Mouse (Mus musculus) intestine, postnatal 0 days (tissue): ENCODE data around the gene Noc3l. TPM values are rescaled to one million over a fixed set of nuclear protein-coding genes. Genes with fewer than 3 reads are reported as not detected.

Experiments
- ATAC-seq: fragments of 200-750 bp; cut with Nextera tagmentation; 2 replicates; pipeline ENCODE4 v1.8.0; 2017; ENCODE audit warnings: mild to moderate bottlenecking, moderate TSS enrichment, moderate library complexity
- H3K27ac ChIP-seq: fragments of 300-500 bp; sonication (generic); 2 replicates; pipeline ENCODE4 v1.5.1; 2014; ENCODE audit warnings: mild to moderate bottlenecking, low read depth, low read length, moderate library complexity
- H3K27me3 ChIP-seq: fragments of 300-500 bp; sonication (generic); replicated peaks from 2 replicates; pipeline ENCODE4 v1.6.1; 2014; ENCODE audit warnings: low read length, mixed read lengths; ENCODE audit not compliant: control insufficient read depth, insufficient read depth
- H3K36me3 ChIP-seq: fragments of 300-500 bp; sonication (generic); 2 replicates; pipeline ENCODE4 v1.6.1; 2014; ENCODE audit warnings: mild to moderate bottlenecking, moderate library complexity; ENCODE audit not compliant: control insufficient read depth, insufficient read depth
- H3K4me1 ChIP-seq: fragments of 300-500 bp; sonication (generic); replicated peaks from 2 replicates; pipeline ENCODE4 v1.6.1; 2014; ENCODE audit warnings: antibody characterized with exemption, low read length, mixed read lengths; ENCODE audit not compliant: control insufficient read depth, insufficient read depth
- H3K4me2 ChIP-seq: fragments of 300-500 bp; sonication (generic); replicated peaks from 2 replicates; pipeline ENCODE4 v1.6.1; 2014; ENCODE audit warnings: low read depth, mild to moderate bottlenecking, moderate library complexity
- H3K4me3 ChIP-seq: fragments of 300-500 bp; sonication (generic); 2 replicates; pipeline ENCODE4 v1.5.1; 2014; ENCODE audit warnings: low read depth, low read length
- H3K9ac ChIP-seq: fragments of 300-500 bp; sonication (generic); 2 replicates; pipeline ENCODE4 v1.6.1; 2014; ENCODE audit warnings: mild to moderate bottlenecking, low read depth, low read length
- H3K9me3 ChIP-seq: fragments of 300-500 bp; sonication (generic); 2 replicates; pipeline ENCODE4 v1.6.1; 2016; ENCODE audit warnings: mixed run types; ENCODE audit not compliant: control insufficient read depth
- CTCF ChIP-seq: sonication (generic); IDR thresholded peaks from 2 replicates; pipeline ENCODE4 v1.5.1; 2016; ENCODE audit warnings: low read depth, mild to moderate bottlenecking, control low read depth, antibody characterized with exemption, moderate library complexity
- WGBS: fragments of 180-500 bp; shearing (Covaris S2); extraction: QIAGEN DNeasy Blood & Tissue Kit; methylation state at CpG from one replicate; pipeline ENCODE4 v1.1.7; 2014; 5-methylcytosine and 5-hydroxymethylcytosine counted together
- polyA plus RNA-seq: library from polyadenylated mRNA; unstranded; fragments of >200 nt; fragmentation: Nextera tagmentation; extraction: Ambion mirVana; gene quantifications from 2 replicates; pipeline ENCODE4 v1.2.1, GENCODE M21; 2015

The Noc3l gene
- polyA plus RNA-seq, 1 experiment from 2014 or later = 2.0 TPM

DNA sequence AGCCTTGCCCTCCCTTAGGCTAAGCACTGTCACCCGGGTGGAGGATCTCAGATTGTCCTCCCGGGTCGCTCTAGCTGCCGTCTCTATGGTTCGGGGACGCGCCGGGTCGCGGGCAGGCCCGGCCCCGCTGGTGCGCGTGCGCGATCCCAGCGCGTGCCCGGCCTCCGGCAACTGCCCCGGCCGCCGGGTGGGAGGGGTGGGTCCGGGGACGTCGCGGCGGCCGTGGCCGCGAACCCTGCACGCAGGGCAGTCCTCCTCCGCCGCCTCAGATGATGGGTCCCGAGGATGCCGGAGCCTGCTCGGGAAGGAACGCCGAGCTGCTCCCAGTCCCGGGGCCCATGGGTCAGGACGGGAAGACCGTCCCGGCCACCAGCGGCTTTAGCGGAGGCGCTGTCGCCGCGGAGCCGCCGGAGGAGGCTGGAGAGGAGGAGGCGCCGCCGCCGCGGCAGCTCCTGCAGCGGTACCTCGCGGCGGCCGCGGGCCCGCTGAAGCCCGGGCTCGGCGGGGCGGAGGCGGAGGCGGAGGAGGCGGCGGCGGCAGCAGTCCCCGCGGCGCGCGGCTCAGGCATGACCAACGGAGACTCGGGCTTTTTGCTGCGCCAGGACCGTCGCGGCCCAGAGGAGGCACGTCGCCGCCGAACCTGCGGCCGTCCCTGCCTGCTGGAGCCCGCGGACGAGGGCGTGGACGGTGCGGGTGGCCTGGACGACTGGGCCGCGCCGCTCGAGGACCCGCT, 17.6 kb upstream of the Noc3l start, which contains the start of gene Tbc1d12:
Tbc1d12 (plus strand) TSS at position 142 of the 733 bp plus-strand sequence.
- under 1% methylated on average over 60 of the region's 101 CpGs for WGBS
- H3K4me2 ChIP-seq = peak within 1 kb of the TSS; percentile 84

DNA sequence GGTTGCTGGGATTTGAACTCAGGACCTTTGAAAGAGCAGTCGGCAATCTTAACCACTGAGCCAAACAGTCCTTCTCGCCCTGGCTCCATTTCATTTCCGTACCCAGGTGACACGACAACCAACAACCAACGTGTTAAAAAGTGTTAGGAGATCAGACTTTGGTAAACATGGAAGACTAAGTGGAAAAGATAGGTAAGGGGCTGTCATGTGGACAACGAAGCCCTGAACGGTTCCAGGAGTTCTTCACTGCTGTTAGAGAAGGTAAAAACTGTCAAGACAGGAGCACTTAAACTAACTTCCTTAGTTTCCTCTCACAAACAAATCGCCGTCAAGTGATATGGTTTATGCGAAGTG, 17.0 kb upstream of the Noc3l start:
- WGBS = 18% methylated on average over 10 of the region's 10 CpGs
- peak overlapping the region; percentile 75 for H3K4me3 ChIP-seq
- ATAC-seq = no peak
- H3K27ac ChIP-seq = peak overlapping the region; percentile 90
- H3K4me2 ChIP-seq = peak overlapping the region; percentile 84
- TF ChIP-seq CTCF = no peak
- no peaks in the 10 kb centered on the region for H3K9me3 ChIP-seq
- no peaks in the 10 kb centered on the region for H3K4me1 ChIP-seq
- H3K9ac ChIP-seq = peak overlapping the region; percentile 83
- no peaks in the 10 kb centered on the region for H3K36me3 ChIP-seq
- H3K27me3 ChIP-seq = no peaks in the 10 kb centered on the region

More for the DNA sequence above, 17.6 kb upstream of the Noc3l start, which contains the start of gene Tbc1d12:
- Histone ChIP-seq H3K9me3 (no peaks in the 10 kb centered on the region), H3K9ac (peak within 1 kb of the TSS; percentile 83), H3K27ac (peak within 1 kb of the TSS; percentile 90), H3K27me3 (no peaks in the 10 kb centered on the region), H3K4me3 (peak within 1 kb of the TSS; percentile 75), H3K36me3 (no peaks in the 10 kb centered on the region), H3K4me1 (no peaks in the 10 kb centered on the region)
- ATAC-seq = peak; percentile 93
- no peak for TF ChIP-seq CTCF

DNA sequence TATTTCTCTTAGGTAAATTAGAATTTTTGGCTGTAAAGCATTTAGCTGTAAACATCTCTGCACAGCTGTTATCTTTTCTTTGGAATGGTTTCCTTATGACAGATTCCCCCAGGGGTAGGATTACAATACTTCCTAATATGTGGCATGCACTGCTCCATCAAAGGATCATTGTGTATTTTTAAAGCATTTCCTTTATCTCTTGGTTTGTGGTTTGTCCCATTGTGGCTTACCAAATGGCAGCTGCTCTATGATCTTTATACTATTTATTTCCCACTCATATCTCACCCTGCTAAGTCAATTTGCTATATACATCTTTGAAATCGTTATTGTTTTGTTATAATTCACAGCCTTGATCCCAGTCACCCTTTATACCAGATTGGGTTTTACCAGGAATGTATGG, 14.2 kb upstream of the Noc3l start:
- Histone ChIP-seq H3K4me1 (no peaks in the 10 kb centered on the region), H3K27me3 (no peaks in the 10 kb centered on the region), H3K9me3 (no peaks in the 10 kb centered on the region), H3K9ac (no peak overlapping the region), H3K4me2 (no peak overlapping the region), H3K4me3 (no peak overlapping the region), H3K36me3 (no peaks in the 10 kb centered on the region), H3K27ac (no peak overlapping the region)
- no peak for TF ChIP-seq CTCF
- WGBS = 62% methylated on average over 1 of the region's 1 CpGs
- no peak for ATAC-seq

DNA sequence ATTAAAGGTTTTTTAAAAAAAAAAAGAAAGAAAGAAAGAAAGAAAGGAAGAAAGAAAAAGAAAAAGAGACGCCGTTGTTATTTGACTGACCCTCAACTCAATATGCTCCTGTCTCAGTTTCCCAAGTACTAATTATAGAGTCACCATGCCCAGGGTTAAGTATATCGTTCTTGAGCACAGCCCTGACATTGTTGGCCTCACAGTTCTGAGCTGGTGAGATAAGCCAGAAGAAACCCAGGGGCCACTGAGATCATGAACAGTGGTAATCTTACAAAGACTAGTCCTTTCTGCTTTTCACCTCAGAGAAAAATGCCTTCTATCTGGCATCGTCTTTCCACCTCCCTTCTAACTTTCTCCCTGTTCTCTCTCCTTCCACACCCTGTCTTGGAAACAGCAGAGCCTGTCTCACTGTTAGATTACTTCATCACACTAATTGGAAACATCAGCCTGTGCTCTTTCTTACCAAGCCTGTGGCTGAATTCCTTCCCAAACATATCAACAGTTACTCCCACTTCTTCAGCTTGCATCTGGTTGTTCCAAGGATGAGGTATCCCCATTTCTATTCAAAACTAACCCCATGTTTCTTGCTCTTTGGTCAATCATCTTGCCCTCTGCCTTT, 1.3 kb upstream of the Noc3l start:
- ATAC-seq = no peak

DNA sequence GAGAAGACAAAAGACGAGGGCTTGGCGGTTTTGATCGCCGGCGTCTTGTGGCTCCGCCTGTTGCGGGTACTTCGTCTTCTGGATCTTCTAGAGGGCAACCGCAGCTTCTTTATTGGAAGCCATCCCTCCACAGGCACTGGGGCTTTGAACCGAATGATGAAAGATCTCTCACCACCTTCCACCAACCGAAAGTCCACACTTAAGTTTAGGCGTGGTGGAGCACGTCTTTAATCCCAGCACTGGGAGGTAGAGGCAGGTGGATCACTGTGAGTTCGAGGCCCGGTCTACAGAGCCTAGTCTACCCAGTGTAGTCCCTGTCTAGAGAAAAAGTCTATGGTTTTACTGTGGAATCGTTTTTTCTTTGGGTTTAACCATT, 378 bp upstream of the Noc3l start:
- Histone ChIP-seq H3K36me3 (peaks cover 6% of the 10 kb centered on the region), H3K9ac (peak overlapping the region; percentile 69), H3K4me1 (0 out of 2 replicates have a peak, but pooled peaks cover 7% of the 10 kb centered on the region), H3K4me3 (peak overlapping the region; percentile 78), H3K4me2 (peak overlapping the region; percentile 83), H3K27me3 (no peaks in the 10 kb centered on the region), H3K27ac (no peak overlapping the region), H3K9me3 (no peaks in the 10 kb centered on the region)
- TF ChIP-seq CTCF = no peak
- WGBS = 11% methylated on average over 16 of the region's 16 CpGs
- ATAC-seq = peak; percentile 62

More for the DNA sequence above, 1.3 kb upstream of the Noc3l start:
- 81% methylated on average over 4 of the region's 4 CpGs for WGBS
- H3K4me2 ChIP-seq = no peak overlapping the region
- H3K27ac ChIP-seq = no peak overlapping the region
- 0 out of 2 replicates have a peak, but pooled peaks cover 7% of the 10 kb centered on the region for H3K4me1 ChIP-seq
- no peak overlapping the region for H3K4me3 ChIP-seq
- no peaks in the 10 kb centered on the region for H3K36me3 ChIP-seq
- no peaks in the 10 kb centered on the region for H3K27me3 ChIP-seq
- H3K9me3 ChIP-seq = no peaks in the 10 kb centered on the region
- no peak for TF ChIP-seq CTCF
- H3K9ac ChIP-seq = no peak overlapping the region

DNA sequence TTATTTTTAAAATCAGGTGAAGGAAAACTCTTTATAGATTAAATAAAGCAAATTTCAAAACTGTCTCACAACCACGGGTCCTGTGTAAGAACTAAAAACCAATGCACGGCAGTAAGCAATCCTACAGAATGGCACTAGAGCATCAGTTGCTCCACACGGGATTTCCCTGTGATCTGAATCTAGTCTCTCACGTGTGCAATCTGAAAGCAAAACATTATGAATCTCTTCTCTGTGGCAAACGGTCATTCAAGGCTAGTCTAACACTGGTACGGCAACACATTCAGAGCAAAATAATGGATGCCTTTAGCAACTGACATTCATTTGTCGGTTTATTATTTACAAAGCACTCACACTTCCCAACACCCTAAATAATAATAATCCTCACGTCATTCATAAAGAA, 846 bp downstream of the Noc3l start:
- WGBS = 21% methylated on average over 8 of the region's 8 CpGs
- H3K9ac ChIP-seq = peak overlapping the region; percentile 69

More for the DNA sequence above, 846 bp downstream of the Noc3l start:
- ATAC-seq = no peak
- Histone ChIP-seq H3K4me1 (0 out of 2 replicates have a peak, but pooled peaks cover 7% of the 10 kb centered on the region), H3K4me3 (peak overlapping the region; percentile 78), H3K36me3 (peaks cover 13% of the 10 kb centered on the region), H3K4me2 (peak overlapping the region; percentile 83), H3K27ac (no peak overlapping the region), H3K27me3 (no peaks in the 10 kb centered on the region), H3K9me3 (no peaks in the 10 kb centered on the region)
- TF ChIP-seq CTCF = no peak
